Mouse (Mus musculus) kidney, postnatal 14 days (tissue): ENCODE results near the gene Ubn2.
"Not testable (repeated sequence)": the region's sequence is repeated elsewhere in the genome, so short reads cannot be mapped to it uniquely, and the experiment has no call there.

ENCODE experiments used
- DNase-seq: peaks from one replicate; pipeline ENCODE4 v3.0.0; 2022; ENCODE audit warnings: mixed read lengths

Gene Ubn2

GRCm38 (mm10) chr6:38534640-38535365, 101.1 kb downstream of the Ubn2 start:
- peak; percentile 96 for DNase-seq

DNA sequence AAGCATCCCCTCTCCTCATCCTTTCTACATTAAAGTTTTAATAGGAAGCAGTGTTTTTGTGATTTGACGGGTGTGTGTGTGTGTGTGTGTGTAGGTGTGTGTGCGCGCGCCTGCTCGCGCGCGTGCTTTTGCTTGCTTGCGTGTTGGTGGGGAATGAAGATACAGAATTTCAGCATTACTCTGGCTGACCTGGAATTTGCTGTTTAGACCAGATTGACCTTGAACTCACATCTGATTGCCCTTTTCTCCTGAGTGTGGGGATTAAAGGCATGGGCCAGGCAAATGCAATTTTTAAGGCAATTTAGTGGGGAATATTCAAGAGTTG, 101.6 kb downstream of the Ubn2 start:
- no peak for DNase-seq

- DNase-seq = no peak
These were observed 102.0 kb downstream of the Ubn2 start for GRCm38 (mm10) chr6:38535788-38536187.

DNA sequence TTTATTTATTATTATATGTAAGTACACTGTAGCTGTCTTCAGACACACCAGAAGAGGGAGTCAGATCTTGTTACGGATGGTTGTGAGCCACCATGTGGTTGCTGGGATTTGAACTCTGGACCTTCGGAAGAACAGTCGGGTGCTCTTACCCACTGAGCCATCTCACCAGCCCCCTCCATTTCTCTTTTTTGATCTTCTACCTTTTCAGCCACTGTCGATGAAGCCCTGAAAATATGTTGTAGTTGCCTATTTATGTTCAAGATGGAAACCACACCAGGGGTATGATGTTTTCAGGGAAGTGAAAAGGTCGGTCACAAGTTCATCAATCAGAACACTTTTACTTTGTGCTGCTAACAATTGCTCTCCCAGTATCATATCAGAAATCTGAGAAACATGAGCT, 110.4 kb downstream of the Ubn2 start:
- DNase-seq = not testable (repeated sequence)

DNA sequence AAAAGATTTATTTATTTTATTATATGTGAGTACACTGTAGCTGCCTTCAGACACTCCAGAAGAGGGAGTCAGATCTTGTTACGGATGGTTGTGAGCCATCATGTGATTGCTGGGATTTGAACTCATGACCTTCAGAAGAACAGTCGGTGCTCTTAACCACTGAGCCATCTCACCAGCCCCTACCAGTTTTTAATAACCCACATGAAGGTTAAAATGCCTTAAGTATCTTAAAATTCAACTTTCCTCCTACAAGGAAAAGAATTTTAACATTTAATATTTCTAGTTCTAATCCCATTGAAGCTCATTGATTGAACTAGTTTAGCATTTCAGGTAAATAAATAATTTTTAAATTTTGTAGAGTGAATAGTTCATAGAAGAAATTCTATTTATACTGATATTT, 113.3 kb downstream of the Ubn2 start:
- not testable (repeated sequence) for DNase-seq

- DNase-seq = no peak
These were observed 114.0 kb downstream of the Ubn2 start for GRCm38 (mm10) chr6:38547707-38548106.

DNA sequence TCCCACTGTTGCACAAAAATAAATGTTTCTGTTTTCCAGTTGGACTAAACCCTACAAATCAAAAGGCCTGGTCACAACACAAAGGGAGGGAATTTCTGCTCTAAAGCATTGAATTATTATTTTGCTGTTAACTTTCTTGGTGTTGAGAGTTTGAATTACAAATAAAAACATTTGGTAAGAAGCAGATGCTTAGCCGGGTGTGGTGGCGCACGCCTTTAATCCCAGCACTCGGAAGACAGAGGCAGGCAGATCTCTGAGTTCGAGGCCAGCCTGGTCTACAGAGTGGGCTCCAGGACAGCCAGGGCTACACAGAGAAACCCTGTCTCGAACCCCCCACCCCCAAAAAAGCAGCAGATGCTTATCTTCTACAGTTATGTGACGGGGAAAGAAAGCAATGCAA, 114.8 kb downstream of the Ubn2 start:
- not testable (repeated sequence) for DNase-seq

- DNase-seq = not testable (repeated sequence)
These were observed 116.1 kb downstream of the Ubn2 start for GRCm38 (mm10) chr6:38549840-38550239.

- peak; percentile 78 for DNase-seq
These were observed 116.7 kb downstream of the Ubn2 start for GRCm38 (mm10) chr6:38550250-38551061.

GRCm38 (mm10) chr6:38551062-38551988, 117.6 kb downstream of the Ubn2 start, which contains the start of gene Luc7l2:
TSS of gene Luc7l2 (plus strand) at chr6:38551334.
- DNase-seq = peak; percentile 98

DNA sequence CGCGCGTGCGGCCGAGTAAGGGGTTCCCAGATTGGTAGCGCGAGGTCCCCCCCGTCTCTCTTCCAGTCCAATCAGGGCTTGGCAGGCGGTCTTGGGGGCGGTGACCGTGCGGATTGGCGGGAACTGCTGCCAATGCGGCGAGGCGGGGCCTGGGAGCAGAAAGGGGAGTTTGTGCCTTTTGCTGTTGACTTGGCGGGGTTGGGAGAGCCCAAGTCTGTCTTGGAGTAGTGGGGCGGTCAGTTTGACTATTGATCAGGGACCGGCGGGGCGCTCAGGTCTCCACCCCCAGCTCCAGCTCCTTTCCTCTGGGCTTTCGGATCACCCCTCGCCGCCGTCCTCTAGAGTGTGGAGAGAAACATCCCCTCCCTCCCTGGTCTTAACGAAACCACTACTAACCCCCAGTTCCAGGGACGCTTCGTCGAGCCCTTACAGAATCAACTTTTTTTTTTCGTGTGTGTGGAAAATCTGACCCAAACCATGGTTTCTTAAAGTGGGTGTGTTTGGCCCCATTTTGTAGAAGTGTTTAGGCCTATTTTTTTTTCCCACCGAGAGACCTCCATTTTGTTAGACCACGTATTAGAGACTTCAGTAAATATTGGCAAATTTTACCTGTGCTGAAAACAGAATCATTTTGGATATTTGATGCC, 118.4 kb downstream of the Ubn2 start:
- DNase-seq = peak; percentile 98

GRCm38 (mm10) chr6:38552636-38553000, 118.9 kb downstream of the Ubn2 start:
- DNase-seq = no peak
